Mouse (Mus musculus) liver, embryonic 14.5 days (tissue): ENCODE results near the gene Dzip3.

Experiments used
- CTCF ChIP-seq: IDR thresholded peaks from 2 replicates; pipeline ENCODE4 v1.5.1; 2016; ENCODE audit warnings: antibody characterized with exemption, low read depth, control low read depth
- EP300 ChIP-seq: IDR thresholded peaks from 2 replicates; pipeline ENCODE4 v1.6.1; 2016; ENCODE audit warnings: antibody characterized with exemption, low read depth

DNA sequence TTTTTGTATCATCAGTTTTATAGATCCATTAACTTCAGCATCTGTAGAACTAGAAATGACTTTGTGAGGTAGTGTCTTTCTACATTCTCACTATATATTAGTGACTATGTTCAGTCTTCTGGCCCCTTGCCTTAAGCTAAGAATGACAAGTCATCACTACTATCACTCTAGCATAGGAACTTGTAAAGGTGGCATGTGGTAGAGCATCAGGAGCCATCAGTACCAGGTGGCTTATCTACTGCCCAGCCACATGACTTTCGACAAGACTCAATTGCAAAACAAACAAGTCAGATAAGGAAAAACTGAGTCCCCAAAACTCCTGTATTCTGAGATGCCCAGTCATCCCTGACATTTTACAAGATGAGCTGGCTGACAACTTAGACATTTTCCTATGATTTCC lies 70.2 kb downstream of the Dzip3 start:
- TF ChIP-seq CTCF (no peak), EP300 (no peak)
